Mouse (Mus musculus): Measurements from ENCODE around the gene Cdan1. TPM values are rescaled to one million over a fixed set of nuclear protein-coding genes. Genes with fewer than 3 reads are reported as not detected.

The Cdan1 gene
- 7.0 and 8.9 TPM in 2 replicates for polyA plus RNA-seq (2014; fragmentation: Nextera tagmentation; extraction: Ambion mirVana)

DNA sequence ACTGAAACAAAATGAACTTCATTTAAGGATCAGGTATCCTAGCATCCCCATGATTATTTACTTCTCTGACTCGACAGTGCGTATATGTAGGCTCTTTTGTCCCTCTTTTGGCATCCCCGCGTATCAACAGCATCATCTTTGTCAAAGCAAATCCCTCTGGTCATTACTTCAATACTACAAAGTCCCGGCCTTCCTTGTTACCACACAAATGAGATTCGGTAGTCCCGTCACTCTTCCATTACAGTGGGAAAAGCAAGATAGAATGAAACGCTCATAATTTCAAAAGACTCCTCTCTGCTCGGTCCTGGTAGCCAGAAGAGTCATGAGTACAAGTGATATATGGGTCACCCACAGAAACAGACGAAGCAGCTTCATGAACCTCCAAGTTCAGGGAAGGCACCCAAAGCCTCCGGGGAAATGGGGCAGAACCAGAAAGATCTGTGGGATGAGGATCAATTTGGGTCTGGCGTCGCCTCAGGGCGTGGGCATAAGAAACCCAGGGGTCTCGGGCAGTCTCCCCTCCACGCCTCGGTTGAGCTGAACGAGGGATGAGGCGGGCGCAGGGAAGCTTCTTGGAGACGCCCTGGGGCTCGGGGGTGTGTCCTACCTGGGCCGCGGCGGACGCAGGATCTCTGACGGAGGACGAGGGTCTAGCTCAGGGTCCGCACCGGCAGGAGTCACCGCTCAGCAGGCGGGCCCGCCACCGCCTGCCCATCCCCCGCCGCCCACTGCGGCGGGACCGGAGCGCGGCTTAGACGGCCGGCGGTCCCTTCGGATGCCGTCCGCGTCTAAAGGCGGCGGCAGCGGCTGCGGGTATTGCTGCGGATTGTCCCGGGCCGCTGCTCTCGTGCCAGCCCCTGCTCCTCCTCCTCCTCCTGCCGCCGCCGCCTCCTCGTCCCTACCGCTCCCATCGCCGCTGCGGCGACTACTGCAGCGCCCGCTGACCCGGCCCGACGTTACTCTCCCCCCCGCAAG is at the start of gene Cdan1:
Gene Cdan1 (minus strand): TSS at position 680 of the 975 bp plus-strand sequence.
- Histone ChIP-seq H3K36me3 (ENCODE audit: control insufficient read depth, insufficient read depth, low read length) (no peaks in the 10 kb centered on the region), H3K27me3 (ENCODE audit: control insufficient read depth, insufficient read depth, low read length) (no peaks in the 10 kb centered on the region), H3K4me2 (replicated peaks; ENCODE audit: low read depth, low read length) (peak within 1 kb of the TSS; percentile 65), H3K4me1 (ENCODE audit: control insufficient read depth, insufficient read depth, low read length) (no peaks in the 10 kb centered on the region), H3K27ac (ENCODE audit: low read depth, low read length) (no peak within 1 kb of the TSS), H3K4me3 (ENCODE audit: low read length) (peak within 1 kb of the TSS; percentile 81), H3K9ac (ENCODE audit: low read depth, low read length) (peak within 1 kb of the TSS; percentile 82), H3K9me3 (ENCODE audit: control insufficient read depth, low read length) (no peaks in the 10 kb centered on the region)
- ATAC-seq (ENCODE audit: low FRiP score, low TSS enrichment), result peak; percentile 78
- under 1% methylated on average over 52 of the region's 71 CpGs for WGBS

DNA sequence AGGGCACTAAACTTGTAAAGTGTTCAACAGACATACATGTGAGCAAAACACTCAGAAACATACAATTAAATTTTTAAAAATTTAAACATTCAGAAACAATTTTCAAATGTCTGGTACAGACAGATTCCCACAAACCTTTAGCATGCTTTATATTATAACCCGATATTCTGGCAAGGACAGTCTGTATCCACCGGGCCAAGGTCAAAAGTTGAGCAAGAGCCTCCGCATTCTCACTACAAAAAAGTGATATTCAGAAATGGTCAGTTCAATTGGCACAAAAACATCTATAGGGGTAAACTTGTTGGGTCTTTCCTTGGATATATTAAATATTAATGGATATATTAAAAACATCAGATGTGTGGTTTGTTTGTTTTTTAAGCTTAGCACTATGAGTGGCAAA is 46.4 kb upstream of the Cdan1 start:
- H3K4me3 ChIP-seq (ENCODE audit: low read length), result no peak overlapping the region

DNA sequence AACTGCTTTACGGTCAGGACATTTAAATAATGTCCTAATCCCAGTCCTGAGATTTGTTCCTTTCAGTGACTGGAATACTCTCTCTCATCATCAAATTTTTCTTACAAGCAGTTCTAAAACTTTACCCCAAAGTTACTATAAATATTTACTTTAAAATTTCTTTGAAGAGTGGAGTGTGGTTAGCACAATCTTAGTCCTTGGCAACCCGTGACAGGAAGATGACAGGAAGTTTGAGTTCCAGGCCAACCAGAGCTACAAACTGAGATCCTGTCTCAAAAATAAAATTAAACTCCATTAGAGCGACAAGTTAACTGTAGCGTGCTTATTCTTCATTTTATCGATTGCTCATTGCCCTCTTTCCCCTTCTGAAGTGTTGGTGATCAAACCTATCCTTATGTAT is 37.7 kb upstream of the Cdan1 start:
- ATAC-seq (ENCODE audit: low FRiP score, low TSS enrichment), result no peak

More for the DNA sequence above, 46.4 kb upstream of the Cdan1 start:
- Histone ChIP-seq H3K9ac (ENCODE audit: low read depth, low read length) (no peak overlapping the region), H3K4me2 (replicated peaks; ENCODE audit: low read depth, low read length) (no peak overlapping the region), H3K4me1 (ENCODE audit: control insufficient read depth, insufficient read depth, low read length) (no peaks in the 10 kb centered on the region), H3K27me3 (ENCODE audit: control insufficient read depth, insufficient read depth, low read length) (no peaks in the 10 kb centered on the region), H3K9me3 (ENCODE audit: control insufficient read depth, low read length) (no peaks in the 10 kb centered on the region), H3K27ac (ENCODE audit: low read depth, low read length) (no peak overlapping the region), H3K36me3 (ENCODE audit: control insufficient read depth, insufficient read depth, low read length) (peaks cover 77% of the 10 kb centered on the region)
- 96% methylated on average over 3 of the region's 3 CpGs for WGBS
- no peak for ATAC-seq (ENCODE audit: low FRiP score, low TSS enrichment)

DNA sequence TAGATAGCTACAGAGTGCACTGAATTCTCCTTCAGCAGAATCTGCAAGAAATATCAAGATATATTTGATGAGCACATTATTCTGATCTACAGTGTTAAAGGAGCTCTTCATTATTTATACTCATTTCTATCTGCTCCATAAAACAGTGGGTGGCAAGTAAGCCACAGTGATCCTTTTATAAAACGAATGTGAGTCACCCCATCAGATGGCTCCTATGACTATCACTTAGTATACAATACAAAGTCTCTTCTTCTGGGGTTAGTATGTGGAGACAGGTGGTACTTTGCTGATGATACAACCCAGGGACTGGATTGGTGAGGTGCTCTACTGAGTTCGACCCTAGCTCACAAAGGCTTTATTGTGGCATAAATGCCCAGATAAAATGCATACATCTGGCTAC is 23.3 kb upstream of the Cdan1 start:
- ATAC-seq (ENCODE audit: low FRiP score, low TSS enrichment), result no peak
- H3K4me3 ChIP-seq (ENCODE audit: low read length), result no peak overlapping the region
- H3K27me3 ChIP-seq (ENCODE audit: control insufficient read depth, insufficient read depth, low read length), result no peaks in the 10 kb centered on the region
- no peak overlapping the region for H3K27ac ChIP-seq (ENCODE audit: low read depth, low read length)
- H3K9ac ChIP-seq (ENCODE audit: low read depth, low read length), result no peak overlapping the region
- WGBS, result 86% methylated on average over 2 of the region's 2 CpGs
- H3K9me3 ChIP-seq (ENCODE audit: control insufficient read depth, low read length), result no peaks in the 10 kb centered on the region
- H3K4me1 ChIP-seq (ENCODE audit: control insufficient read depth, insufficient read depth, low read length), result no peaks in the 10 kb centered on the region
- peaks cover 64% of the 10 kb centered on the region for H3K36me3 ChIP-seq (ENCODE audit: control insufficient read depth, insufficient read depth, low read length)
- no peak overlapping the region for H3K4me2 ChIP-seq (replicated peaks; ENCODE audit: low read depth, low read length)

More for the DNA sequence above, 37.7 kb upstream of the Cdan1 start:
- 94% methylated on average over 5 of the region's 5 CpGs for WGBS
- Histone ChIP-seq H3K4me3 (ENCODE audit: low read length) (no peak overlapping the region), H3K9ac (ENCODE audit: low read depth, low read length) (no peak overlapping the region), H3K27ac (ENCODE audit: low read depth, low read length) (no peak overlapping the region), H3K9me3 (ENCODE audit: control insufficient read depth, low read length) (no peaks in the 10 kb centered on the region), H3K4me1 (ENCODE audit: control insufficient read depth, insufficient read depth, low read length) (no peaks in the 10 kb centered on the region), H3K36me3 (ENCODE audit: control insufficient read depth, insufficient read depth, low read length) (peaks cover 58% of the 10 kb centered on the region), H3K4me2 (replicated peaks; ENCODE audit: low read depth, low read length) (no peak overlapping the region), H3K27me3 (ENCODE audit: control insufficient read depth, insufficient read depth, low read length) (no peaks in the 10 kb centered on the region)

DNA sequence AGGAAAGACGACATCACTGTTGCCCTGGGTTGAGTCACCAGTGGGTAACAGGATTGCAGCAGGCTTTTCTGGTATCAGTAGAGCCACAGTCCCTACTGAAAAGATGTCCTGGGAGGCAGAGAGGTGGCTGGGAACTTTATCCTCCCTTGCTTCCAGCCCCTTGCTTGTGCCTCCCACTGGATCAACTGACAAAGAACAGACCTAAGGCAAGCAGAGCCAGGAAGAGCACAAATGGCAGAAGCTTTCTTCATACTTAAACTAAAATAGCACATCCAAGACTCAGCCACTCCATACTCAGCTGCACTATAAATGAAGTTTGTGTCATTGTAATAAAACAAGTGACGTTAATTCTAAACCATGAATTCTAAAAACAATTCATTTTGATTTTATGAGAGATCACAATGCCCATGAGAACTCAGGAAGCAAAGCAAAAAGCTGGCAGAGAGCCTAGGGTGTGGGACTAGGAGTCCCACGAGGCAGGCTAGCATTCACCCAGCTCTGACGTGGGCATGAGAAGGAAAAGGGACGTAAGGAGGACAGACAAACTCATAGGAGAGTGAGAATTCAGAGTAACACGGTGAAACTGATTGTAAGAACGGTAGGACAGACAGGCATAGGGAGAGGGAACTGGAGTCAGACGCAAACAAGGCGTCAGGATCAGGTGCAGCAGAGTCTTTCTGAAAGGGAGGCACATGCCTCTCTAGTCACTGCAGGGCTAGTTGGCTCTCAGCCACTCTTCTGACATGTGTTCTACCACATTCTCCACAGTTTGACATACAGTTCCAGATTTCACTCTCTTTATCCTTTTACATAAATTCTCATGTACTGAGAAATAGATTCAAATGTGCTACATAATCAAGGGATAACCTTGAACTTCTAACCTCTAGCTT is 21.8 kb upstream of the Cdan1 start:
- Histone ChIP-seq H3K4me1 (ENCODE audit: control insufficient read depth, insufficient read depth, low read length) (no peaks in the 10 kb centered on the region), H3K4me2 (replicated peaks; ENCODE audit: low read depth, low read length) (no peak overlapping the region), H3K9ac (ENCODE audit: low read depth, low read length) (no peak overlapping the region), H3K9me3 (ENCODE audit: control insufficient read depth, low read length) (no peaks in the 10 kb centered on the region), H3K27me3 (ENCODE audit: control insufficient read depth, insufficient read depth, low read length) (no peaks in the 10 kb centered on the region), H3K4me3 (ENCODE audit: low read length) (no peak overlapping the region), H3K36me3 (ENCODE audit: control insufficient read depth, insufficient read depth, low read length) (peaks cover 68% of the 10 kb centered on the region), H3K27ac (ENCODE audit: low read depth, low read length) (no peak overlapping the region)
- no peak for ATAC-seq (ENCODE audit: low FRiP score, low TSS enrichment)
- WGBS, result 84% methylated on average over 9 of the region's 9 CpGs

DNA sequence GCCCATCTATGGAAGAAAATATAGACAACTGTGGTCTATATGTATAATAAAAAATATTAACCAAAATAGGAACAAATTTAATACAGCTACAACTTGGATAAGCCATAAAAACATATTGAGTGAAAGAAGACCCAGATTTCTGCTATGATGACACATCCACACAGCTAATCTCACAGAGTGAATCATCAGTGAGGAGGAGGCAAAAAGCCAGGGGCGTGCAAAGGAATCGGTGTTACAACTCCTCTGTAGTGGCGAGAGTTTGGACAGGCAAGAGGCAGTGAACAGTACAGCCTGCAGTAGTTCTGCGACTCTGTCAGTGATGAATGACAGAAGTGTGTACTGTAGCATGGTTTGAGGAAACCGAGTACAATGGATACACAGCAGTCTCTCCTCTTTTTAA is 17.4 kb upstream of the Cdan1 start:
- Histone ChIP-seq H3K27me3 (ENCODE audit: control insufficient read depth, insufficient read depth, low read length) (no peaks in the 10 kb centered on the region), H3K27ac (ENCODE audit: low read depth, low read length) (no peak overlapping the region), H3K4me2 (replicated peaks; ENCODE audit: low read depth, low read length) (no peak overlapping the region), H3K4me3 (ENCODE audit: low read length) (no peak overlapping the region), H3K4me1 (ENCODE audit: control insufficient read depth, insufficient read depth, low read length) (no peaks in the 10 kb centered on the region), H3K9ac (ENCODE audit: low read depth, low read length) (no peak overlapping the region), H3K36me3 (ENCODE audit: control insufficient read depth, insufficient read depth, low read length) (peaks cover 60% of the 10 kb centered on the region), H3K9me3 (ENCODE audit: control insufficient read depth, low read length) (no peaks in the 10 kb centered on the region)
- no peak for ATAC-seq (ENCODE audit: low FRiP score, low TSS enrichment)
- 94% methylated on average over 5 of the region's 5 CpGs for WGBS

DNA sequence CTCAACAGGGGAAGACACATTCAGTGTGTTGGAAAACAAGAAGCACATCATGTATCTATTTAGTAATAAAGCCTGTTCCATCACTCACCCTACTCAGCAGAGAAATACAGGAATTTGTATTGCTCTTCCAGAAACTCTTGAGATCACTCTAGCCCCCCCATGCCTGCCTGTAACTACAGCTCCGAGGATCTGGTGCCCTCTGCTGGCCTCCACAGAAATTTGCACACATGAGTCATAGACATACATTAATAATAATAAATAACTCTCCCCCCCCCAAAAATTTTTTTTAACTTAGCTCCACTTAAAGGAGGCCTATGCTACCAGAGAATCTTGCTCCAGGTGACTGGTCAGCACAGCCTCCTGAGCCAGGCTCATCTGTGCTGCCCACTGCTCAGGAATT is 16.6 kb upstream of the Cdan1 start:
- 7% methylated on average over 1 of the region's 1 CpGs for WGBS
- Histone ChIP-seq H3K4me3 (ENCODE audit: low read length) (no peak overlapping the region), H3K36me3 (ENCODE audit: control insufficient read depth, insufficient read depth, low read length) (peaks cover 61% of the 10 kb centered on the region), H3K9me3 (ENCODE audit: control insufficient read depth, low read length) (no peaks in the 10 kb centered on the region), H3K27ac (ENCODE audit: low read depth, low read length) (no peak overlapping the region), H3K9ac (ENCODE audit: low read depth, low read length) (no peak overlapping the region), H3K4me1 (ENCODE audit: control insufficient read depth, insufficient read depth, low read length) (no peaks in the 10 kb centered on the region), H3K4me2 (replicated peaks; ENCODE audit: low read depth, low read length) (no peak overlapping the region), H3K27me3 (ENCODE audit: control insufficient read depth, insufficient read depth, low read length) (no peaks in the 10 kb centered on the region)
- no peak for ATAC-seq (ENCODE audit: low FRiP score, low TSS enrichment)

DNA sequence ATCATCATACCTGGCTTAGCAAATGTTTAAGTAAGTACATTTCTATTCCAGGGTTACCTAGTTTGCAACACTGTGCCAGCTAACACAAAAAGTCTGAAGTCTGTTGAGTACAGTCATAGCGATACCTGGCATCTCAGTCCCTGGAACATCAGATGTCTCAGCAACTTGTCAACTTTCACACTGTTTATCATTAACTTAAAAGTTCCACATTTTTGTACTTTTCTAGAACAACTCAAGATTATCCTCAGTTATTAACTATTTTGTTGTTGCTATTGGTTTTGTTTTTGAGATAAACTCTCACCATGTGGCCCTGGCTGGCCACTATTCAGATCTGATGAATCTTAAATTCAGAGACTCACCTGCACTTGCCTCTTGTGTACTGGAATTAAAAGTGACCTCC is 13.5 kb upstream of the Cdan1 start:
- Histone ChIP-seq H3K27me3 (ENCODE audit: control insufficient read depth, insufficient read depth, low read length) (no peaks in the 10 kb centered on the region), H3K4me2 (replicated peaks; ENCODE audit: low read depth, low read length) (no peak overlapping the region), H3K9me3 (ENCODE audit: control insufficient read depth, low read length) (no peaks in the 10 kb centered on the region), H3K27ac (ENCODE audit: low read depth, low read length) (no peak overlapping the region), H3K4me3 (ENCODE audit: low read length) (no peak overlapping the region), H3K36me3 (ENCODE audit: control insufficient read depth, insufficient read depth, low read length) (peaks cover 46% of the 10 kb centered on the region; the same call in 1 of the 2 replicates), H3K9ac (ENCODE audit: low read depth, low read length) (no peak overlapping the region), H3K4me1 (ENCODE audit: control insufficient read depth, insufficient read depth, low read length) (no peaks in the 10 kb centered on the region)
- WGBS, result 100% methylated on average over 1 of the region's 1 CpGs
- ATAC-seq (ENCODE audit: low FRiP score, low TSS enrichment), result no peak
